Mouse (Mus musculus) forebrain, embryonic 12.5 days (tissue): ENCODE data around the gene Ttc23l. TPM values are rescaled to one million over a fixed set of nuclear protein-coding genes. Genes with fewer than 3 reads are reported as not detected.
"Not testable (repeated sequence)": the region's sequence is repeated elsewhere in the genome, so short reads cannot be mapped to it uniquely, and the experiment has no call there.

Experiments used
- ATAC-seq: fragments of 200-750 bp; cut with Nextera tagmentation; 2 replicates; pipeline ENCODE4 v1.8.0; 2017; ENCODE audit warnings: moderate TSS enrichment; ENCODE audit not compliant: low FRiP score
- H3K27ac ChIP-seq: fragments of 300-500 bp; sonication (generic); 2 replicates; pipeline ENCODE4 v1.5.1; 2016; ENCODE audit warnings: mild to moderate bottlenecking
- H3K27me3 ChIP-seq: fragments of 300-500 bp; sonication (generic); 2 replicates; pipeline ENCODE4 v1.6.1; 2016; ENCODE audit warnings: mild to moderate bottlenecking
- H3K36me3 ChIP-seq: fragments of 300-500 bp; sonication (generic); replicated peaks from 2 replicates; pipeline ENCODE4 v1.6.1; 2016; ENCODE audit warnings: mild to moderate bottlenecking
- H3K4me1 ChIP-seq: fragments of 300-500 bp; sonication (generic); 2 replicates; pipeline ENCODE4 v1.6.1; 2016
- H3K4me2 ChIP-seq: fragments of 300-500 bp; sonication (generic); 2 replicates; pipeline ENCODE4 v1.6.1; 2016; ENCODE audit warnings: mild to moderate bottlenecking, moderate library complexity
- H3K4me3 ChIP-seq: fragments of 300-500 bp; sonication (generic); replicated peaks from 2 replicates; pipeline ENCODE4 v1.5.1; 2016; ENCODE audit warnings: mild to moderate bottlenecking
- H3K9ac ChIP-seq: fragments of 300-500 bp; sonication (generic); 2 replicates; pipeline ENCODE4 v1.6.1; 2016; ENCODE audit warnings: mild to moderate bottlenecking
- H3K9me3 ChIP-seq: fragments of 300-500 bp; sonication (generic); 2 replicates; pipeline ENCODE4 v1.6.1; 2016
- WGBS: fragments of 180-500 bp; shearing (Covaris S2); methylation state at CpG from one replicate; pipeline ENCODE4 v1.1.7; 2016; 5-methylcytosine and 5-hydroxymethylcytosine counted together
- polyA plus RNA-seq: library from polyadenylated mRNA; unstranded; fragments of >200 nt; fragmentation: Nextera tagmentation; extraction: Ambion mirVana; gene quantifications from 2 replicates; pipeline ENCODE4 v1.2.1, GENCODE M21; 2016

Gene Ttc23l
- polyA plus RNA-seq, 1 experiment from 2014 or later = not detected

GRCm38 (mm10) chr15:10500838-10501719, 57.4 kb downstream of the Ttc23l start:
- H3K9me3 ChIP-seq = no peaks in the 10 kb centered on the region

GRCm38 (mm10) chr15:10500035-10500434, 58.4 kb downstream of the Ttc23l start:
- no peak overlapping the region for H3K9ac ChIP-seq
- H3K36me3 ChIP-seq = peaks cover 7% of the 10 kb centered on the region
- no peak overlapping the region for H3K27ac ChIP-seq
- H3K4me3 ChIP-seq = no peak overlapping the region
- H3K4me2 ChIP-seq = no peak overlapping the region
- H3K4me1 ChIP-seq = no peaks in the 10 kb centered on the region
- ATAC-seq = no peak
- H3K27me3 ChIP-seq = no peaks in the 10 kb centered on the region
- H3K9me3 ChIP-seq = no peaks in the 10 kb centered on the region
- 87% methylated on average over 5 of the region's 5 CpGs for WGBS

More at GRCm38 (mm10) chr15:10500838-10501719, 57.4 kb downstream of the Ttc23l start:
- WGBS = 60% methylated on average over 11 of the region's 11 CpGs
- Histone ChIP-seq H3K9ac (no peak overlapping the region), H3K4me2 (no peak overlapping the region), H3K27me3 (no peaks in the 10 kb centered on the region), H3K4me1 (no peaks in the 10 kb centered on the region), H3K27ac (no peak overlapping the region), H3K4me3 (no peak overlapping the region), H3K36me3 (peaks cover 3% of the 10 kb centered on the region)
- peak; percentile 87 for ATAC-seq

GRCm38 (mm10) chr15:10499593-10499992, 58.9 kb downstream of the Ttc23l start:
- no peaks in the 10 kb centered on the region for H3K27me3 ChIP-seq
- H3K9ac ChIP-seq = no peak overlapping the region
- no peak overlapping the region for H3K4me2 ChIP-seq
- H3K4me3 ChIP-seq = no peak overlapping the region
- no peaks in the 10 kb centered on the region for H3K4me1 ChIP-seq
- H3K36me3 ChIP-seq = peaks cover 10% of the 10 kb centered on the region
- no peak overlapping the region for H3K27ac ChIP-seq
- WGBS = 74% methylated on average over 5 of the region's 5 CpGs
- ATAC-seq = no peak
- no peaks in the 10 kb centered on the region for H3K9me3 ChIP-seq

GRCm38 (mm10) chr15:10496696-10497095, 61.8 kb downstream of the Ttc23l start:
- not testable (repeated sequence) for H3K27me3 ChIP-seq, H3K9ac ChIP-seq, H3K4me3 ChIP-seq, H3K27ac ChIP-seq, ATAC-seq, H3K4me1 ChIP-seq, H3K4me2 ChIP-seq, H3K9me3 ChIP-seq
- 95% methylated on average over 1 of the region's 1 CpGs for WGBS
- peaks cover 29% of the 10 kb centered on the region for H3K36me3 ChIP-seq

GRCm38 (mm10) chr15:10495944-10496343, 62.5 kb downstream of the Ttc23l start:
- no peak overlapping the region for H3K4me2 ChIP-seq
- H3K36me3 ChIP-seq = peaks cover 29% of the 10 kb centered on the region
- ATAC-seq = no peak
- no peak overlapping the region for H3K27ac ChIP-seq
- H3K9ac ChIP-seq = no peak overlapping the region
- H3K27me3 ChIP-seq = no peaks in the 10 kb centered on the region
- WGBS = 93% methylated on average over 11 of the region's 11 CpGs
- no peaks in the 10 kb centered on the region for H3K9me3 ChIP-seq
- no peak overlapping the region for H3K4me3 ChIP-seq
- H3K4me1 ChIP-seq = no peaks in the 10 kb centered on the region

GRCm38 (mm10) chr15:10490101-10490500, 68.4 kb downstream of the Ttc23l start:
- Histone ChIP-seq H3K4me1 (peaks cover 8% of the 10 kb centered on the region), H3K9me3 (no peaks in the 10 kb centered on the region), H3K36me3 (peaks cover 34% of the 10 kb centered on the region), H3K27ac (no peak overlapping the region), H3K9ac (no peak overlapping the region), H3K4me2 (no peak overlapping the region), H3K4me3 (no peak overlapping the region), H3K27me3 (no peaks in the 10 kb centered on the region)
- ATAC-seq = no peak
- whole genome bisulfite sequencing = 91% methylated on average over 5 of the region's 5 CpGs

- 69% methylated on average over 2 of the region's 2 CpGs for WGBS
- peak overlapping the region; percentile 83 for H3K4me3 ChIP-seq
- no peaks in the 10 kb centered on the region for H3K27me3 ChIP-seq
- peaks cover 23% of the 10 kb centered on the region for H3K36me3 ChIP-seq
- peaks cover 20% of the 10 kb centered on the region for H3K4me1 ChIP-seq
- H3K4me2 ChIP-seq = peak overlapping the region; percentile 76
- no peak for ATAC-seq
- H3K9ac ChIP-seq = no peak overlapping the region
- no peaks in the 10 kb centered on the region for H3K9me3 ChIP-seq
- H3K27ac ChIP-seq = no peak overlapping the region
These were observed 71.2 kb downstream of the Ttc23l start for GRCm38 (mm10) chr15:10487246-10487645.

- H3K27me3 ChIP-seq = no peaks in the 10 kb centered on the region
- peak overlapping the region; percentile 73 for H3K27ac ChIP-seq
- H3K4me1 ChIP-seq = peaks cover 20% of the 10 kb centered on the region
- peak; percentile 45 for ATAC-seq
- peak overlapping the region; percentile 79 for H3K9ac ChIP-seq
- H3K4me3 ChIP-seq = peak overlapping the region; percentile 83
- H3K36me3 ChIP-seq = peaks cover 25% of the 10 kb centered on the region
- H3K4me2 ChIP-seq = peak overlapping the region; percentile 76
- WGBS = 1% methylated on average over 18 of the region's 18 CpGs
- no peaks in the 10 kb centered on the region for H3K9me3 ChIP-seq
These were observed 72.1 kb downstream of the Ttc23l start for GRCm38 (mm10) chr15:10486365-10486839.

- Histone ChIP-seq H3K27ac (peak within 1 kb of the TSS; percentile 73), H3K9me3 (no peaks in the 10 kb centered on the region), H3K4me3 (peak within 1 kb of the TSS; percentile 83), H3K36me3 (peaks cover 30% of the 10 kb centered on the region), H3K27me3 (no peaks in the 10 kb centered on the region), H3K4me1 (peaks cover 20% of the 10 kb centered on the region), H3K4me2 (peak within 1 kb of the TSS; percentile 76), H3K9ac (peak within 1 kb of the TSS; percentile 79)
- ATAC-seq = peak; percentile 99
- WGBS = under 1% methylated on average over 58 of the region's 58 CpGs
These were observed 72.7 kb downstream of the Ttc23l start, which contains the start of the genes Brix1 and Rad1 for GRCm38 (mm10) chr15:10485484-10486364. Gene Brix1, minus strand, starts transcription at chr15:10485947. Gene Rad1, plus strand, starts transcription at chr15:10486018.

GRCm38 (mm10) chr15:10470941-10471340, 87.5 kb downstream of the Ttc23l start:
- H3K27me3 ChIP-seq = no peaks in the 10 kb centered on the region
- H3K27ac ChIP-seq = no peak overlapping the region; the same call in 1 of the 2 replicates
- H3K4me3 ChIP-seq = peak overlapping the region; percentile 73
- H3K4me1 ChIP-seq = peaks cover 19% of the 10 kb centered on the region
- H3K36me3 ChIP-seq = peaks cover 10% of the 10 kb centered on the region
- WGBS = 13% methylated on average over 3 of the region's 3 CpGs
- H3K9ac ChIP-seq = peak overlapping the region; percentile 48
- H3K4me2 ChIP-seq = peak overlapping the region; percentile 82
- H3K9me3 ChIP-seq = no peaks in the 10 kb centered on the region
- ATAC-seq = peak; percentile 30; the same call in 1 of the 2 replicates

- Histone ChIP-seq H3K4me1 (peaks cover 19% of the 10 kb centered on the region), H3K9me3 (no peaks in the 10 kb centered on the region), H3K9ac (peak within 1 kb of the TSS; percentile 90), H3K27me3 (no peaks in the 10 kb centered on the region), H3K4me3 (peak within 1 kb of the TSS; percentile 73), H3K36me3 (peaks cover 3% of the 10 kb centered on the region), H3K4me2 (peak within 1 kb of the TSS; percentile 82), H3K27ac (peak within 1 kb of the TSS; percentile 86)
- peak; percentile 93 for ATAC-seq
- under 1% methylated on average over 42 of the region's 87 CpGs for WGBS
These were observed 88.2 kb downstream of the Ttc23l start, which contains the start of gene Dnajc21 for GRCm38 (mm10) chr15:10470151-10470831. Gene Dnajc21, minus strand, starts transcription at chr15:10470516.
